Mouse (Mus musculus) intestine, embryonic 15.5 days (tissue): ENCODE results near the gene Tmem234. TPM values are rescaled to one million over a fixed set of nuclear protein-coding genes. Genes with fewer than 3 reads are reported as not detected.

Experiments
- ATAC-seq: fragments of 200-750 bp; cut with Nextera tagmentation; 2 replicates; pipeline ENCODE4 v1.8.0; 2017; ENCODE audit warnings: moderate TSS enrichment, moderate library complexity
- H3K27ac ChIP-seq: fragments of 300-500 bp; sonication (generic); 2 replicates; pipeline ENCODE4 v1.5.1; 2015; ENCODE audit warnings: mild to moderate bottlenecking, inconsistent platforms
- H3K27me3 ChIP-seq: fragments of 300-500 bp; sonication (generic); replicated peaks from 2 replicates; pipeline ENCODE4 v1.6.1; 2015; ENCODE audit warnings: inconsistent platforms
- H3K36me3 ChIP-seq: fragments of 300-500 bp; sonication (generic); 2 replicates; pipeline ENCODE4 v1.6.1; 2015; ENCODE audit warnings: inconsistent platforms
- H3K4me1 ChIP-seq: fragments of 300-500 bp; sonication (generic); replicated peaks from 2 replicates; pipeline ENCODE4 v1.6.1; 2015; ENCODE audit warnings: inconsistent platforms
- H3K4me2 ChIP-seq: fragments of 300-500 bp; sonication (generic); replicated peaks from 2 replicates; pipeline ENCODE4 v1.6.1; 2015; ENCODE audit warnings: mild to moderate bottlenecking, inconsistent platforms
- H3K4me3 ChIP-seq: fragments of 300-500 bp; sonication (generic); replicated peaks from 2 replicates; pipeline ENCODE4 v1.5.1; 2015; ENCODE audit warnings: inconsistent platforms
- H3K9ac ChIP-seq: fragments of 300-500 bp; sonication (generic); 2 replicates; pipeline ENCODE4 v1.6.1; 2015; ENCODE audit warnings: inconsistent platforms
- H3K9me3 ChIP-seq: fragments of 300-500 bp; sonication (generic); 2 replicates; pipeline ENCODE4 v1.6.1; 2016; ENCODE audit warnings: inconsistent platforms
- WGBS: fragments of 180-500 bp; shearing (Covaris S2); methylation state at CpG from one replicate; pipeline ENCODE4 v1.1.7; 2015; 5-methylcytosine and 5-hydroxymethylcytosine counted together
- polyA plus RNA-seq: library from polyadenylated mRNA; unstranded; fragments of >200 nt; fragmentation: Nextera tagmentation; extraction: Ambion mirVana; gene quantifications from 2 replicates; pipeline ENCODE4 v1.2.1, GENCODE M21; 2015

The Tmem234 gene
- polyA plus RNA-seq, 1 experiment from 2014 or later = 170 TPM

DNA sequence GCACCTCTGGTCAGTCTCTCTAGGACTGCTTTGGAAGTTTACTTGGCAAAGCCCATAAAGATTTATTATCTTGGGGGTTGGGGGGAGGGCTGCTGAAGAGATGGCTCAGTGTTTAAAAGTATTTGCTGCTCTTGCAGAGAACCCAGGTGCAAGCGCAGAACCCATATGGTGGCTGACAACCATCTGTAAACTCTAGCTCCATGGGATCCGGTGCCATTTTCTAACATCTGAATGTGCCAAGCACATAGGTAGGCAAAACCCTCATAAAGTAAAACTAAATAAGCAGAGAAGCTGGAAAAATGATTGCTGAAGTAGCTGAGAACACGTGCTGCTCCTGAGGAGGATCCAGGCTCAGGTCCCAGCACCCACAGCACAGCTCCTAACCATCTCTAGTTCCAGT lies 61.1 kb downstream of the Tmem234 start:
- Histone ChIP-seq H3K36me3 (peaks cover 20% of the 10 kb centered on the region), H3K4me2 (no peak overlapping the region), H3K9ac (no peak overlapping the region), H3K27ac (no peak overlapping the region), H3K4me1 (no peaks in the 10 kb centered on the region), H3K27me3 (no peaks in the 10 kb centered on the region), H3K4me3 (no peak overlapping the region), H3K9me3 (no peaks in the 10 kb centered on the region)
- no peak for ATAC-seq
- WGBS = 51% methylated on average over 3 of the region's 3 CpGs

DNA sequence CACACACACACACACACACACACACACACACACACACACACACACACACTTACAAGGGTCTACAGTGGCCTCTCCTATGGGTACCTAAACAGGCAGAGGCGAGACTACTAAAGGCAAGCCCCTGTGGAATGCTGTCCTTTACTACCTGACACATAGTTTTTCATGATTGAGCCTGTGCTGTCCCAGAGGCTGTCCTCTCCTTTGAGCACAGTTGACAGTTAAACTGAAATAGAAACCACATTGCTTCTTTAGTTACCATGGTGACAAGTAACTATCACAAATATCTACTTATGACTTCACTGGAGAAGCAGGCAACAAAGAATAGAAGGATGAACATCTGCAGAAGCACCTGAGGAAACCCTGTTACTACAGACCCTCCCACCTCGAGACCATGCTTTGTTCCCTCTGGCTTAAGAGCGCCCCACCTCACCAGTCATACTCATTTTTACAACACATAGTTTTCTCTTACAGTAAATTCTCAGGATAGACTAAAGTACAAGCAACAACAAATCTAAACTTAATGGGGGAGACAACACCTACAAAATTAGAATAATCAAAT lies 61.9 kb downstream of the Tmem234 start:
- H3K36me3 ChIP-seq = peaks cover 19% of the 10 kb centered on the region
- no peak for ATAC-seq
- no peaks in the 10 kb centered on the region for H3K27me3 ChIP-seq
- no peak overlapping the region for H3K4me2 ChIP-seq
- H3K4me3 ChIP-seq = no peak overlapping the region
- no peaks in the 10 kb centered on the region for H3K9me3 ChIP-seq
- no peaks in the 10 kb centered on the region for H3K4me1 ChIP-seq
- no peak overlapping the region for H3K27ac ChIP-seq
- H3K9ac ChIP-seq = no peak overlapping the region
- 71% methylated on average over 3 of the region's 3 CpGs for WGBS

DNA sequence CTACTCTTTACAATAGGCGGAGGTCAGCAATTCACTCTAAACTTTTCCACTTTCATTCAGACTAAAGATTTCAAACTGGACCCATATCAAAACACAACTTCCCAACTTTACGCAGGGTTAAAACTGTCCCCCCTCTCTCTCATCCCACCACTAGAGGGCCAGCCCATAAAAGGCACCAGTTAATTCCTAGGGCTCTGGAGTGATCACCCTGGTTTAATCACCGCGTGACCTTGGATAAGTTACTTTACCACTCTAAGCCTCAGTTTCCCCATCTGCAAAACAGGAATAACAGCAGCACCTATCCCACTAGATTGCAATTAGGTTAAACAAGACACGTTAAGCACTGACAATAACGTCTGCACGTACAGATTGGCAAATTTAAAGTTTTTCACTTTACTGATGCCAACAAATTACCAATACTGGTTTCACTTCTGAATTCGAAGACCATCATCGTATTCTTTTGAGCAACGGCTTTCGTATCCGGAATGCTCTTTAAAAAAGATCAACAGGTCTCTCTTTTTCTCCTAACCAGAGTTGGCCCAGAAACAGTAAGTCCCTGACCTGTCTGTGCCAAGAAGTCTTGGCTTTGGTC lies 71.1 kb downstream of the Tmem234 start:
- H3K9ac ChIP-seq = peak overlapping the region; percentile 98
- no peaks in the 10 kb centered on the region for H3K27me3 ChIP-seq
- ATAC-seq = peak; percentile 62

DNA sequence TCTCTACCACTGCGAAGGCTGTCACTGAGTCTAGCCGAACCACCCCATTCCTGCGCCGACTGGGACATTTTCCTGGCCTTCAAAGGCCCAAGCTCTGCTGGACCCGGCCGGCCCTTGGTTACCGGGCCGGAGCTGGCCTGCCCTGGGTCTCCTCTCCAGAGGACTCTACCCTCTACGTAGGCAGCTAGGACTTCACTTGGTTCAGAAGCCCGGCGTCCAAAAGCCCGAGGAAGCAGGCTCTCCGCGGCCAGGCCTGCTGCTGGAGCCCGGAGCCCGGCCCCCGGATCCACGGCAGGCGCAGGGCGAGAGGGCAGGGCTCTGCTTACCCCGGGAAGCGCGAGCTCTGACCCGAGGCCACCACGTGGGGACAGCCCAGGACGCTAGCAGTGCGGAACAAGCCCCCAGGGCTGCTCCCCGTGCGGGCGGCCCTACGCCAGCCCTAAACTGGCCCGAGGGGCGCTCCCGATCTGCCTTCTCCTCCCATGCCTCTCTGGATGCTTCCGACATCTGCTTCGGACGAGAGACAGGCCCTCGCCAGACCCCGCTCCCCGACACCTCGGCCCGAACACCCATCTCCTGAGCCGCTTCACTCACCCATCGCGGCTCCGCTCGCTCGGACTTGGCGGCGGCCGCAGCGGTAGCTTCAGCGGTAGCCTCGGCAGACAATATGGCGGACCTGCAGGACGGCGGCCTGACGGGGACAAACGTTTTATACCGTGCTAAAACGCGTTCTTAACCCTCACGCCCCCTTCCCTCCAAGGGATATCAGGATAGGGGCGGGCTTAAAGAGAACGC lies 71.8 kb downstream of the Tmem234 start, which contains the start of gene Kpna6:
Gene Kpna6 (minus strand): TSS at position 685 of the 795 bp plus-strand sequence.
- Histone ChIP-seq H3K27me3 (no peaks in the 10 kb centered on the region), H3K36me3 (peaks cover 6% of the 10 kb centered on the region; the same call in 1 of the 2 replicates), H3K4me2 (peak within 1 kb of the TSS; percentile 67), H3K27ac (peak within 1 kb of the TSS; percentile 98), H3K4me3 (peak within 1 kb of the TSS; percentile 98), H3K4me1 (peaks cover 7% of the 10 kb centered on the region), H3K9ac (peak within 1 kb of the TSS; percentile 98), H3K9me3 (no peaks in the 10 kb centered on the region)
- ATAC-seq = peak; percentile 93
- WGBS = under 1% methylated on average over 65 of the region's 65 CpGs

More for the DNA sequence above, 71.1 kb downstream of the Tmem234 start:
- peak overlapping the region; percentile 98 for H3K4me3 ChIP-seq
- no peaks in the 10 kb centered on the region for H3K9me3 ChIP-seq
- peak overlapping the region; percentile 67 for H3K4me2 ChIP-seq
- 11% methylated on average over 12 of the region's 12 CpGs for WGBS
- peak overlapping the region; percentile 98 for H3K27ac ChIP-seq
- H3K4me1 ChIP-seq = peaks cover 7% of the 10 kb centered on the region
- H3K36me3 ChIP-seq = 0 out of 2 replicates have a peak, but pooled peaks cover 2% of the 10 kb centered on the region

- Histone ChIP-seq H3K4me2 (peak overlapping the region; percentile 67), H3K4me3 (peak overlapping the region; percentile 98), H3K27me3 (no peaks in the 10 kb centered on the region), H3K9me3 (no peaks in the 10 kb centered on the region), H3K27ac (peak overlapping the region; percentile 98; the same call in 1 of the 2 replicates), H3K9ac (peak overlapping the region; percentile 98), H3K36me3 (peaks cover 6% of the 10 kb centered on the region; the same call in 1 of the 2 replicates), H3K4me1 (peaks cover 7% of the 10 kb centered on the region)
- ATAC-seq = no peak; the same call in 1 of the 2 replicates
- WGBS = 2% methylated on average over 10 of the region's 10 CpGs
These were observed 72.5 kb downstream of the Tmem234 start for GRCm38 (mm10) chr4:129672878-129673449.

Other genes starting within 250 kb of the Tmem234 start
- gene Zbtb8a, start 222.6 kb upstream of the Tmem234 start, polyA plus RNA-seq = 15.1 and 15.4 TPM in 2 replicates
- gene Zbtb8b, start 159.8 kb upstream of the Tmem234 start, polyA plus RNA-seq = 1.1 and 1.2 TPM in 2 replicates
- gene Bsdc1, start 139.1 kb upstream of the Tmem234 start, polyA plus RNA-seq = 22.1 and 24.9 TPM in 2 replicates
- gene Tssk3, start 109.6 kb upstream of the Tmem234 start, polyA plus RNA-seq = not detected in 2 replicates
- gene Fam229a, start 109.5 kb upstream of the Tmem234 start, polyA plus RNA-seq = not detected in 2 replicates
- 432 and 487 TPM in 2 replicates for gene Marcksl1, start 87.1 kb upstream of the Tmem234 start, polyA plus RNA-seq
- gene Hdac1, start 58.0 kb upstream of the Tmem234 start, polyA plus RNA-seq = 200 and 203 TPM in 2 replicates
- 7.6 and 9.7 TPM in 2 replicates for gene Lck, start 27.0 kb upstream of the Tmem234 start, polyA plus RNA-seq
- gene Fam167b, start 22.1 kb upstream of the Tmem234 start, polyA plus RNA-seq = 3.0 and 3.3 TPM in 2 replicates
- 270 and 281 TPM in 2 replicates for gene Eif3i, start within 50 bp of the Tmem234 start, polyA plus RNA-seq
- 1.1 and 2.1 TPM in 2 replicates for gene Dcdc2b, start 13.6 kb downstream of the Tmem234 start, polyA plus RNA-seq
- gene Iqcc, start 18.4 kb downstream of the Tmem234 start, polyA plus RNA-seq = 24.9 and 26.7 TPM in 2 replicates
- gene Ccdc28b, start 23.3 kb downstream of the Tmem234 start, polyA plus RNA-seq = 37.9 and 44.4 TPM in 2 replicates
- gene Txlna, start 40.4 kb downstream of the Tmem234 start, polyA plus RNA-seq = 57.4 and 60.8 TPM in 2 replicates
- gene Kpna6, start 72.1 kb downstream of the Tmem234 start, polyA plus RNA-seq = 14.1 and 14.2 TPM in 2 replicates
- gene Tmem39b, start 96.2 kb downstream of the Tmem234 start, polyA plus RNA-seq = 9.3 and 9.4 TPM in 2 replicates
- gene Khdrbs1, start 141.6 kb downstream of the Tmem234 start, polyA plus RNA-seq = 83.6 and 95.9 TPM in 2 replicates
- gene Ptp4a2, start 210.6 kb downstream of the Tmem234 start, polyA plus RNA-seq = 307 and 411 TPM in 2 replicates